Mouse (Mus musculus): ENCODE results near the gene Pkp3.

DNA sequence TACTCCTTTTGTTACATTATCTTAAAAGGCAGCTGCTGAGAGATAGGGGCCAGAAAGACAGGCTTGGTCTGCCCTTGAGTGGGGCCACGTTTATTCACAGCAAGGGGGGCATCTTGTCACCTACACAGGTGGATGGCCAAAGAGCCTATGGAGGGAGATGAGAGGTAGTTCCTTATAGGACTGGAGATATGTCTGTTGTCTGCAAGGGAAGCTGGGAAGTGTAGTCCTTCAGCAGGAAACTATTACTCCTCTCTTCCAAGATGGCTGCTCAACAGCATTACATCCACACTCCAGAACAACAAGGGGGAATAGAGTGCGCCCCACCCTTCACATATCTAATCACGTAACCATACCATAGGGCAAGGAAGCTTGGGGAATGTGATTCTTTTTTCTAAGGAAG lies 41.5 kb downstream of the Pkp3 start:
- TF ChIP-seq GATA1 (IDR thresholded peaks at IDR 0.05; ENCODE audit: low read length), result no peak
- TF ChIP-seq TAL1 (IDR thresholded peaks at IDR 0.05; ENCODE audit: low read length), result no peak

Measured in erythroblast, embryonic 14.5 days (primary cell).